Mouse (Mus musculus): ENCODE data around the gene Fbxo10.
"Not testable (repeated sequence)": the region's sequence is repeated elsewhere in the genome, so short reads cannot be mapped to it uniquely, and the experiment has no call there.

The Fbxo10 gene

DNA sequence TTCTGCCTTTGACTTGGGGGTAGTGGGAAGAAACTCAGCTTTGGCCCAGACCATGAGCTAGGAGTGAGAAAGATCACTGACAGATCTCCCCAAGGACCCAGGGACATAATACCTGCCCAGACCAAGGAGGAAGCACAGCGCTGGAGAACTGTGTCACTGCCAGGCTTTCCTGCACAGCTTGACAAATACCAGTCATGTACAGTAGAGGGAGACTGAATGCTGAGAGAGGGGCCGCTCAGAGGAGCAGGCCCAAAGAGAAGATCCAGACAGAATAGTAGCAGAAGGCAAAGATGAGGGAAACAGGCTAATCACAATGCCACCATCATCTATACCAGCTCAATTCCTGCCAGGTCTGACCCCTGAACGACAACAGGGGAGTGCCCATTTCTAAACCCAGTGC, 29.5 kb downstream of the Fbxo10 start:
- intact Hi-C loops (cut with DNase I) = no loop called here

DNA sequence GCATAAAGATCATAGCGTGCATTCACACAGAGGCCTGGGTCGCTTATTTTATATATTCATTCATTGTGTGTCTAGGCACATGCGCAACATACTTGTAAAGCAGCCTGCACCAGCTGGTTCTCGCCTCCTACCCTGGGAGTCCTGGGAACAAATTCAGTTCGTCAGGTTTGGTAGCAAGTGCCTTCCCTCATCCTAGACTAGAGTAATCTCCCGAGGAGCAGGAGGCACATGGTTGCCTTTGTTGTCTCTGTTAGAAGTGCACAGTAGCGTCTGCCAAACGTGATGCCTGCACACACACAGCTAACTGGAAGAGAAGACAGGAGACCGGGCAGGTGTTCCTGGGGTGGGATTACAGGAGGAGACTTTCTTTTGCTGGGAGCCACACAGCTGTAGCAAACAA, 36.4 kb downstream of the Fbxo10 start:
- intact Hi-C loops (cut with DNase I) = no loop called here

DNA sequence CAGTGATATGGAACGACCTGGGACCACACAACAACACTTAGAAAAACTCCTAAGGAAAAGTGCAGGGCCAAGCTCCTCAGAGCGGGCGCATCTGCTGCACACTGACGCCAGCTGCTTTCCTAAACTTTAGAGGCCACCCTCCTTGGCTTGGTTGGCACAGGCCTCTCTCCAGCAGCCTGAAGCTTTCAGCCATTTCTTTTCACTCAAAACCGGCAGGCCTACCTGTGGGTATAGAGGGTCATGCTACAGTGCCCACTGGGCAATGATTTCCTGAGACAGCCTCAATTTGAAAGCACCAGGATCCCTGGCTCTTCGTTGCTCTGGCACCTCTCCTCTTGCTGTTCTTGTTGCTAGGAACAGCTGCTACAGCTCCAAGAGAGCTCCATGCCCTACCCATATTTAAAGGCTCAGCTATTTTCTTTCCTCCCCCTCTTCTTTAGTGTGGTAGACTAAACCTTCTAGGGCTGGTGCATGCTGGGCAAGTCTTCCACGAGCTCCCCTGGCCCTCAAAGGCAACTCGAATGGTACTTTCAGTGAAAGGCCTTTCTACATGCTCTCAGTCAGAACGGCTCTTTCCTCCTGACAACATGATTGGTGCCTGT, 37.0 kb downstream of the Fbxo10 start:
- intact Hi-C loops (cut with DNase I) = no loop called here

DNA sequence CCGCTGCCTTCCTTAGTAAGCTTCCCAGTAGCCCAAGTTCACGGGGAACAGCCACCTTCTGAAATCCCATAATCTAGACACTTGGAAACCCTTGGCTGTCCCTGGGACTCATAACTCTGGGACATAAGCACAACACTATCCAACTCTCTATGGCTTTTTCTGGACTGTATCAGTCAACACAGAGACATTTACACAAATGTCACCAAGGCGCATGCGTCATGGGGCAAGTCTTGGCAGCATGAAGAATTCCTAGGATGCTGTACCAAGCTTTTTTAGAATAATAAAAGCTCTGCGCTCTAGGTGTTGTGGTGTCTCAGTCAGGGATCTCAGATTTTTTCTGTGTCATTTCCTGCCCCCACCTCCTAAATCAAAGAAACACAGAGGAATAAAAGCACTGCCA, 37.7 kb downstream of the Fbxo10 start:
- intact Hi-C loops (cut with DNase I) = no loop called here

DNA sequence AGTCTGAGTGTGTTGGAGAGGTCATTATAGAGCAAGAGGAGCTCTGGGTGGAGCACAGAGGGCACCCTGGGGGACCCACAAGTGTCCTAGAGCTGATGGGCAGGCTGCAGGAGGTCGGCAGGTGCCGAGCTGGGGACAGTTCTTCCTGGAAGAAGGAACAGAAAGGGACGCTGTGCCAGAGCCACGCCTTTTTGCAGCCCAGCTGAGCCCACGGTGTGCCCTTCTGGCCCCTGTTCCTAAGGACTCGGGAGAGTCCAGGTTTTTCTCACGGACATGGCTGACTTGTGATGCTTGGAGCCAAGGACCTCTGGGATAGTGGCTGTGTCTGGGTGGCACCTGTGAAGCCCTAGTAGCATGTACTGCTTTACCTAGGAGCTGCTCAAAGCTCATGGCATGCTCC, 43.6 kb downstream of the Fbxo10 start:
- intact Hi-C loops (cut with DNase I) = loop anchor here (5.0 kb wide), 1 partner anchor 42 kb away; the partner anchor contains the start of gene Fbxo10

DNA sequence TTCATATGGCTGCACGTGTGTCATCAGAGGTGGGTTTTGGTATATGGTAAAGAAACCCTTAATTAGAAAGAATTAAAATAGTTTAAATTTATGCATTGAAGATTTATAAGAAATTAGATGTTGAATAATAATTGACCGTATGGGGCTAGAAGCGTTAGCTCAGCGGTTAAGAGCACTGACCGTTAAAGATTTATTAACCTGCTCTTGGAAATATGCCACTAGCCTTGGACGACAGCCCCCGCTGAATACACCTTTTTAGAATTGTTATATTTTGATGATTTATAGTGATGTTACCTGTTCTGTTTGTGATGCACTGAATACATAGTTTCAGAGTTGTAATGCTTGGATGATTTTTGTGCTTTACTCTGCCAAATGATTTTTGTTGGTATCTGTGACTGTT, 44.9 kb downstream of the Fbxo10 start:
- intact Hi-C loops (cut with DNase I) = not testable (repeated sequence)

DNA sequence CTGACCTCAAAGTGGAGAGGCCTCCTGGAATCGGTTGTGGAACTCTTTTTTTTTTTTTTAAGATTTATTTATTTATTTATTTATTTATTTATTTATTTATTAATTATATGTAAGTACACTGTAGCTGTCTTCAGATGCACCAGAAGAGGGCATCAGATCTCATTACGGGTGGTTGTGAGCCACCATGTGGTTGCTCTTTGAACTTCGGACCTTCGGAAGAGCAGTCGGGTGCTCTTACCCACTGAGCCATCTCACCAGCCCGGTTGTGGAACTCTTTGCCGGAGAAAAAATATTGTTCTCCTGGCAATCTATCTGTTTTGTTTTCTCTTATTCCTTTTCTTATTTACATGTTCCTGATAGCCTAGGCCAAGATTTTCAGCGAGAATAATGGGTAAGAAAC, 45.5 kb downstream of the Fbxo10 start:
- intact Hi-C loops (cut with DNase I) = not testable (repeated sequence)

DNA sequence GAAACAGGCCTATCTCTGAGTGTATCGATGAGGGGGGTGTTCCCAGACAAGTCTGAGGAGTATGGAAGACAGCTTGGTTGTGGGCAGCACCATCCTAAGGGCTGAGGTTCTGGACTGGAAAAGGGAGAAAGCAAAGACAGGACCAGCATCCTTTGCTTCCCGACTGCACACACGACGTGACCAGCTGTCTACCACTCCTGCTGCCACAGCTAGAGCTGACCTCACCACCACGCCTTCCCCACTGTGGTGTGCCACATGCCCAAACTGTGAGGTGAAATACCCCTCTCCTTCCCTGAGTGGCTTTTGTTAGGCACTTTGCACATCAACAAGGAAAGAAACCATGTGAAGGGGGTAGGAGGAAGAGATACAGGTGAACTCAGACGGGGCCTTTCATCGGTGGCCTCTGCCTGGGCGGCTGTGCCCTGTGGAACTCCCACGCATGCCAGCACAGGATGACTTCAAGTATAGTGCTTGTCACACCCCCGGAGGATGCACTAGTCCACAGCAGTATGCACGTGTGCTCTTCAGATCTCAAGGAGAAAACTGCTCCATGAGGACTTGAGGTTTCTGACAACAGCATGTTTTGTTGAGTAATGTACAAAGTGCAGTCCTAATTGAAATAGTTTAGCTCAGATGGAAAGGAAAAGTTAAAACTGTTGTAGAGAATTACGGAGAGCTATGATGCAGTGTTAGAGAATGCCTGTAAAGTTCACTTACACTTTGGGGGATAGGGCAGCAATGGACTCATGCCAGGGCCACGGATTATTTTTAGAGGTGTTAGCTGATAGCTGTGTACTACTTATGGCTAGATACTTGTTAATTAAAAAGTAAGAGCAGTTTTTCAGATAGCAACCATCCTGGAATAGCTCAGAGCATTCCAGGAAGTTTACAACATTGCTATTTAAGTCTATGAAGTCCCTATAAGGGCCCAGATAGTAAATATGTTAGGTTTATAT, 46.7 kb downstream of the Fbxo10 start:
- intact Hi-C loops (cut with DNase I) = no loop called here

DNA sequence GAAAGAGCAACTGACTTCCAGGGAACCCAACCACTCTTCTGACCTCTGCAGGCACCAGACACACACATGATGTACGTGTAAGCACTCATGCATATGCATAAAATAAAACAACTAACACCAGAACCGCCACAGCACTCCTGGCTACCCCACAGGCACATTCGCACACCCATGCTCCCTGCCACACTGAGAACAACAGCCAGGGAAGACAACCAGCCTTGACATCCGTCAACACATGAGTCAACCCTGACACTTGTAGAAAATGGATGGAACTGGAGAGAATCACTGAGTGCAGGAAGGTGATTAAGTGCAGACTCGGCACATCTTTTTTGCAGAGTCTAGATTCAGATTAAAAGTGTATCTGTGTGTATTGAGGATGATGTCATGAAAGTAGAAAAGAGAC, 47.8 kb downstream of the Fbxo10 start:
- intact Hi-C loops (cut with DNase I) = no loop called here

DNA sequence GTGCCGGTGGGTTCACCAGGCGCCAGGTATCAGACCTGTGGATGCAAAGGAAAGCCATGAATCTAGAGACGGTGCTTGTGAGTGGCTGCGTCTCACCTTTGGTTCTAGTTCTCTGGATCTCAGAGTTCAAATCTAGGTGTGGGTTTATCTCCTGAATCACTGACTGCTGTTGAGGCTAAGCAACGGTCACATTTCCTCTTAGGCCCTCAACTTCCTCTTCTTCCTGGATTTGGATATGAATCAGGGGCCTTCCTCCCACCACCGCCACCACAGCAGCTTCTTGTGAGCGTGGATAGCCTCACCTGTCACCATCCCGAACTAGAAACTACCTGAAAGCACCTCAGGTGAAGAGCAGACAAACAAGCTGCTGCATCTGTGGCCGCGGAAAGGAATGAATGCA, 48.4 kb downstream of the Fbxo10 start:
- intact Hi-C loops (cut with DNase I) = no loop called here

DNA sequence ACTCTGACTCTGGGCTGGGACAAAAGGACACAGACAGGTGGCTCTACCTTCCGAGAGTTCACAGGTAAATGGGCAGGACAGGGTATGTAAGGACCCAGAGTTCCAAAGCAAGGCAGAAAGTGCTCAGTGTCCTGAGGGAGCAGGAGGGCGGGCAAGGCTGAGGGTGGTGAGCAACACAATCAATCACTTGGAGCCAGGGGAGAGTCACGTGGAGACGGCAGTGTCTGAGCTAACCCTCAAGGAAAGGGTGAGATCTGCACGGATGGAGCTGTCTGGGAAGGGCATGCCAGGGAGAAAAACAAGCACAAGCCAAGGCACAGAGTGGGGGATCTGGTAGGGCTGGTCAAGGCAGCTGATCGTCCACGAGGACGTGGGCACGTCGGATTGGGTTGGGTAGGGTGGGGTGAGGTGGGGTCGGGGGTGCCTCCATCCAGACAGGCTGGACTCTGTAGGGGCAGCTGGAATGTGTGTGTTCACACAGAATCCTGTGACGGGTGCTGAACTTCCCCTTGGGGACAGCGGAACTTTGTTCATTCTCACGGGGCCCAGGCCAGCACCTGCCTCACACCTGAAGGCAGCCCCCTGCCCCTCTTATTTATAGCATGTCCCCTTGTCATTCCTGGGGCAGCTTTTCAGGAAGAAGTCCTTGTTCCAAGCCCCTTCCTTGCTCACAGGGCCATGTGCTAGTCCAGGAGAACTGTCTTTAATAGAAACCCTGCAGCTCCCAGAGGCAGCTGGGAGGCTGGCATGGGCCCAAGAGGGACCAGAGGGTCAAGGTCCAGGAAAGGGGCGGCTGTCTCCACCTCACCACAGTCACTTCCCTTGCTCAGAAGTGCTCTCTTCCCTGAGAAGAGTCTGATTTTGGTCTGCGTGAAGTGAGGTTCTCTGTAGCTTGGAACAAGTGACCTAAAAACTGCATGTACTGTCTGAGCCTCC, 49.4 kb downstream of the Fbxo10 start:
- intact Hi-C loops (cut with DNase I) = no loop called here

DNA sequence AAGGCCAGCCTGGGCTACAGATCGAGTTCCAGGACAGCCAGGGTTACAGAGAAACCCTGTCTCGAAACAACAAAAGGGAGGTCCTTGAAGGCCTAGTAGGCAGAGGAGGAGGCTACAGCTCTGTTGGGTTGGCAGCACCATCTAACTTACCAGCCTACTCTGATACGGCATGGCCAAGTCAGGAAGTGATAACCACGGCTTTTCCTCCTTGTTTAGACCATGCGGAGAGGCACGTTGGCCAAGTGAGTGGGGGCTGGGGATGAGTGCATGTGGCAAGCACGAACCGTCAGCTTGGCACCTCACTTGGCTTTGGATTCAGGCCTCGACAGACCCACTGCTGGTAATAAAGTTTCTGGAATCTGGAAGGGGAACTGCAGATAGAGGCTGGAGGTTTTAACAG, 51.8 kb downstream of the Fbxo10 start:
- intact Hi-C loops (cut with DNase I) = no loop called here

DNA sequence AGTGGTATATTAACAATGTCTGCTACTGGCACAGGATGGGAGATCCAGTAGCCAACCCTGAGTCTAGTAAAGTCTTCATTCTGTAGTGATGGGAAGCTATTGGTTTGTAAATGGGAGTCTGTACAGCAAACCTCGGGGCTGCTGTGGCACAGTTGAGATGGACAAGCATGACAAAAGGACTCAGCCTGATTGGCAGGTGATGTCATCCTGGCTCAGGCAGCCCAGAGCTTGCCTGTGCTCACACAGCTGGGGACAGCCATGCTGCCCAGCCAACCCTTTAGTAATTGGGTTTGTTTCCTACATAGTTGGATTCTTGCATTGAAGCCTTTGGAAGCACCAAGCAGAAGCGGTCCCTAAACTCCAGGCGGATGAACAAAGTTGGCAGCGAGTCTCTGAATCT, 57.9 kb downstream of the Fbxo10 start:
- intact Hi-C loops (cut with DNase I) = no loop called here

DNA sequence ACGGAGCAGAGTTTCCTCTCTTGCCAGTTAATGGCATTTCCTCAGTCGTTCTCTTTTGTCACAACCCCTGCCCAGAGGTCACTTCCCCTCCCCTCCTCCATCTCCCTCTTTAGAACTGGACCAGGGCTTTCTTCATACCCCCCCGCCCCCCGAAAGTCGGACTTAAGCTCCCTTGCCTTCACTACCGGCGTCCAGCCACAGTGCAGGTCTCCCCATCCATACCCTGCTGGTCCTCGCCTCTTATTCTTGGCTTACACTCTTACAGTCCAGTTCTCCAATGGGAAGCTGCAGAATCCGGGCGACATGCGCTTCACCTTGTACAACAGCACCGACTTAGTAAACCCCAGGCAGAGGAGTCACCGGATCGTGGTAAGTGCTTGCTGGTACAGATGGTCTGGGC, 65.4 kb downstream of the Fbxo10 start:
- intact Hi-C loops (cut with DNase I) = loop anchor here (10.0 kb wide), 1 partner anchor 86 kb away; the partner anchor contains the start of gene Tomm5

DNA sequence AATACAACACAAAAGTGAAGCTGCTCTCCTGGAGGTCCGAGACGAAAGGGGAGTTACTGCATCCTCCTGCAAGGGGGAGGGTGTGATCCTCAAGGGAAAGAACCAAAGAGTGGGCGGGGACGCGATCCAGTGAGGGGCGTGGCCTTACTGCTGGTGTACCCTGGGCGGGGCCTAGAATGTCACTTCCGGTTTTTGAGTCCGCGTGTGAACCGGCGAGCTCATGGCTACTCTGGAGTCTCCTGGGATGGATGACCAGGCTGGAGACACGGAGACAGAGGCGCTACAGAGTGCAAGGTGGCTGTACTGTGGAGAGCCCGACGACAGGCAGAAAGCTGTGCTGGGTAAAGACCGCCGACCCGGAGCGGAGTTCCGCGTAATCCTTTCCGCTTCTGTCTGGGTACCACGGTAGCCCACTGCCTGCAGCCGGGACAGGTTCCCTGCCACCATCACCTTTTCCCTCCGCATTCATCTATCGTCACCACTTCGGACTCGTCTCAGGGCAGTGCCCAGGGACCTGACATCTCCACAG, 65.9 kb downstream of the Fbxo10 start, which contains the start of gene Polr1e:
Gene Polr1e, plus strand, starts transcription at position 132 of the 529 bp plus-strand sequence.
- intact Hi-C loops (cut with DNase I) = loop anchor here (1.0 to 10.0 kb wide), 2 partner anchors 86 to 262 kb away; partner anchors contain the start of gene Tomm5

DNA sequence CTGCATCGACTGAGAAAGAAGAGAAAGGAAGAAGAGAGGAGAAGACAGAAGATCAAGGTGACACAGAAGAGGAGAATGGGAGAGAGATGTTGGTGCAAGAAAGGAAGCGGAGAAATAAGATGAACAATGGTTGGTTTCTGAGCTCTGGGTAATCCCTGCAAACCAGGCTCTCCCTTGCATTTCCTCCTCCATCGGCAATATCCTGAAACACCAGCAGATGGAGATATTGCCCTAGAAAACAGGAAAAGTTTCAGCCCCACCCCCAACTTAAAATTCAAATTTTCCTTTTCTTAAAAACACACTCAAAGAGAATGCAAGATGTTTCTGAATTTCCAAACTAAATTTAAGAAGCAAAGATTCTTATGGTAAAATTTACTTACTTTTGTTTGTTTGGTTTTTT, 68.8 kb downstream of the Fbxo10 start:
- intact Hi-C loops (cut with DNase I) = loop anchor here (10.0 kb wide), 1 partner anchor 89 kb away; the partner anchor contains the start of gene Tomm5

DNA sequence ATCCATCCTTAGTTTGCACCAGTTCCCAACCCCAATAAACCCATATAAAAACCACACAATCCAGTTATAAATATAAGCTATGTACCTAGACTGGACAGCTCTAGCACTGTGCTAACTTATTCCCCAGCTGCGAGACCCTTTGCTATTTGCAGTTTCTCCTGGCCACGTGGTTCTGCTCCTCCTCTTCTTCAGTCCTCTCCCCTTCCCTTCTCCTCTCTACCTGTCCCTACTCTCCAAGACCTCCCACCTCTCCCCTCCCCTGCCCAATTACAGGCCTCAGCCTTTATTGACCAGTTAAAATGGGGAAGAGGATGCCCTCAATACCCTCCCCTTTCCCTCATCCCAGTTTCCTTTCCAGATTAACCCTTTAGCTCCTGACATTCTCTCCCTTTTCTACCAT, 70.9 kb downstream of the Fbxo10 start:
- intact Hi-C loops (cut with DNase I) = loop anchor here (5.0 to 10.0 kb wide), 2 partner anchors 41 to 91 kb away; partner anchors contain the start of gene Tomm5

DNA sequence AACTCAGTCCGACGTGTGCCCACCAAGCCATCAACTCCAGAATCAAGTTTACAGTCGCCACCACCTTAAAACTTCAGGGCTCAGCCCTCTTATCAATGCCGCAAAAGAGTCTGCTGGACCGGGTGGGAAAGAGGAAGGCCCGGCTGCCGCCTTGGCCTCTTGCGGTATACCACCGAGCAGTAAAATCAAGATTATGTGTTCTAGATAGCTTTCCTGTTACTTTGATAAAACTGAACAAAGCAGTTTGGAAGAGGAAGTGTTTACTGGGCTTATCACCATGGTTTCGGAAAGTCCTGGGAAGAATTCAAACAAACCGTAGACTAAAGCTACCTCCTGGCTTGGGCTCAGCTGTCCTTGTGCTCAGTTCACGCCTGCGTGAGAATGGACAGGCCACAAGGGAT, 71.4 kb downstream of the Fbxo10 start:
- intact Hi-C loops (cut with DNase I) = loop anchor here (5.0 to 10.0 kb wide), 2 partner anchors 41 to 92 kb away; partner anchors contain the start of gene Tomm5

DNA sequence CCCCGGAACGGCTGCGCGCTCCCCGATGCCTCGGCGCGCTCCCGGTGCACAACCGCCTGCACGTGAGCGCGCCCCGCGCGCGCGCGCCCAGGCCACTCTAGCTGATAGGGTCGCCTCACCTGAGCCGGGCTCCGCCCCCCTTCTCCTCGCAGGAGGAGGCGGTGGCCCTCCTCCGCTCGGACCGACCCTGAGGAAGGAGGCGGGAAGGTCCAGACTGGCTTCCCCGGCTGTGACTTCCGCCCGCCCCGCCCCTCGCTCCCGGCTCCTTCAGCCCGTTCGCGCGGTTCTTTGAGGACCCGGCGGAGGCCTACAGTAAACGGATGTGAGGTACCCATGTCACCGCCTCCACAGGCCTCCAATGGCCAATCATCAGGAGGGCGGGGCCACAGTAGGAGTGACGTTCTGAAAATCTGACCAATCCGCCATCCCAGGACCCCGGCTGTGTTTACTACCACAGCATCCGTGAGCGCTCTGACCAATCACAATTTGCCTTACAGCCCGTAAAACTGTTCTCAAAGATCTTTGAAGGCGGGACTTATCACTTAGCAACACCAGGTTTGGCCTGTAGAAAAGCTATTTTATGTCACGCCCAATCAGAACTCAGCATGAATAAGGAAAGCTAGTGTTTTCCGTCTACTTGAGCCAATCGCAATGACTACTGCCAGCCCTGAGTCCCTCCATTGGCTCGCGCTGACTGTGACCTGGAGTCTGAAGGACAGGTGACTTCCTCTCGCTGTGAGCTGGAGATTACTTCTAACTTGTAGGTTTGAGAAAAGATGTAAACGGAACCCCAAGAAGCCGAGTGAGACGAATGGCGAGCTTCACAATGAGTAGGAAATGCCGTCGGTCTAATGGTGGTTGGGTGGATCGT, 72.1 kb downstream of the Fbxo10 start, which contains the start of gene Zbtb5:
Gene Zbtb5, minus strand, starts transcription at position 308 of the 871 bp plus-strand sequence.
- intact Hi-C loops (cut with DNase I) = loop anchor here (5.0 to 10.0 kb wide), 2 partner anchors 40 to 92 kb away; partner anchors contain the start of gene Tomm5

Data from adrenal gland (tissue).